Mouse (Mus musculus) neural tube, embryonic 15.5 days (tissue): ENCODE measurements at regions not wholly inside any gene's neighbourhood (a gene's known extent, or its start where the extent isn't known, plus 50 kb on each side); places are given as distances from the start of the nearest gene placed in this dataset.

Source experiments
- ATAC-seq: fragments of 200-750 bp; cut with Nextera tagmentation; 2 replicates; pipeline ENCODE4 v1.8.0; 2017; ENCODE audit warnings: mild to moderate bottlenecking, moderate TSS enrichment, moderate library complexity; ENCODE audit not compliant: low FRiP score
- H3K27ac ChIP-seq: fragments of 300-500 bp; sonication (generic); replicated peaks from 2 replicates; pipeline ENCODE4 v1.5.1; 2015; ENCODE audit warnings: mild to moderate bottlenecking, inconsistent platforms
- H3K27me3 ChIP-seq: fragments of 300-500 bp; sonication (generic); replicated peaks from 2 replicates; pipeline ENCODE4 v1.6.1; 2015; ENCODE audit warnings: inconsistent platforms
- H3K36me3 ChIP-seq: fragments of 300-500 bp; sonication (generic); 2 replicates; pipeline ENCODE4 v1.6.1; 2015; ENCODE audit warnings: inconsistent platforms
- H3K4me1 ChIP-seq: fragments of 300-500 bp; sonication (generic); 2 replicates; pipeline ENCODE4 v1.6.1; 2015; ENCODE audit warnings: inconsistent platforms
- H3K4me2 ChIP-seq: fragments of 300-500 bp; sonication (generic); 2 replicates; pipeline ENCODE4 v1.6.1; 2015; ENCODE audit warnings: inconsistent platforms, mild to moderate bottlenecking, moderate library complexity
- H3K4me3 ChIP-seq: fragments of 300-500 bp; sonication (generic); replicated peaks from 2 replicates; pipeline ENCODE4 v1.5.1; 2015; ENCODE audit warnings: mild to moderate bottlenecking, inconsistent platforms
- H3K9ac ChIP-seq: fragments of 300-500 bp; sonication (generic); replicated peaks from 2 replicates; pipeline ENCODE4 v1.6.1; 2015; ENCODE audit warnings: mild to moderate bottlenecking, inconsistent platforms
- H3K9me3 ChIP-seq: fragments of 300-500 bp; sonication (generic); replicated peaks from 2 replicates; pipeline ENCODE4 v1.6.1; 2016; ENCODE audit warnings: inconsistent platforms
- WGBS: fragments of 180-500 bp; shearing (Covaris S2); methylation state at CpG from one replicate; pipeline ENCODE4 v1.1.7; 2015; ENCODE audit warnings: mixed read lengths; 5-methylcytosine and 5-hydroxymethylcytosine counted together

DNA sequence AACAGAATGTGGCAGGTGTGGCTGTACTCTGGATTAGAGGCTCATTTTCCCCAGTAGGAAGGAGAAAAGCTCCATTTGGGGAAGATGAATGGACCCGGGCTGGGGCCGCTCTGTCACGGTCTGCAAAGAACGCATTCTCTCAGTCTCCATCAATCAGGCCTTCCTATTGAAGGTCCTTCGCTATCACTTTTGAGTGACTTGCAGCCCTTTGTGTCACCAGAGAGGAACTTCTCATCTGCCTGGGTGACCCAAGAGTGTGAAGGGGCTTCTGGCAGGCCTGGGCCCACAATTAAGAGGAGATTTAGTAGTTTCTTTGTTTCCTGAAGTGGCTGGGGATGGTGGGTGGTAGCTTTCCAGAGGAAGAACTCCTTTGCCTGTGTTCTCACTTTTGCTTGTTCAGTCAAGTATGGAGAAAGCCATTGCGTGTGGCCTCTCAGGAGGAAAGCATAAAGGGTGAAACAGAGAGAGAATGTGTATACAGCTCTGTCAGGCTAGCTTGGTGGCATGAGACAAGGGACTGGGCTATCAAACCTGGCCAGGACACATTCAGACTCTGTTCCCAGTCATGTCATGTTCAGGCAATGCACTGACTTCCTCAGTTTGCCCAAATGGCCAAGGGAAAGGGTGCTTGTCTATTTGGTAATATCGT is 1374.2 kb downstream of the Gsdmc2 start:
- WGBS: 18% methylated on average over 7 of the region's 7 CpGs
- Histone ChIP-seq H3K4me3 (no peak overlapping the region), H3K9me3 (no peaks in the 10 kb centered on the region), H3K4me2 (no peak overlapping the region), H3K4me1 (no peaks in the 10 kb centered on the region), H3K27me3 (peaks cover 16% of the 10 kb centered on the region), H3K27ac (no peak overlapping the region), H3K9ac (no peak overlapping the region), H3K36me3 (no peaks in the 10 kb centered on the region)
- ATAC-seq: peak; percentile 55

DNA sequence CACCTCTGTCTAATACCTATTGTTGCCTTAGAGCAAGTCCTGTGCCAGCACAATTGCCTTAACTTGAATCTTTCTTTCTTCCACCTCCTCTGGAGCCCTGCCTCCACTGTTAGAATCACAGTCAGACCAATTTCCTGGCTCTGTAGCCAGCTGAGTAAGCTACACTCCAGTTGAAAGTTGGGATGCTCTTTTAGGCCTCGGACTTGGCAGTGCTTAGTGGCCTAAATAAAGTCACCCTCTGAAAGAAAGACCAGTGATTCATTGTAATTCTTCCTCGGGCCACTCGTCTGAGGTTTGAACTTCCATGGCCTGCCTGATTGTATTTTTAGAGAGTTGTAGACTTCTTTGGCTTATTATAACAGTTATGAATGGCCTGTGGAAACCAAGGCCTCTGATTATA is 1376.9 kb downstream of the Gsdmc2 start:
- Histone ChIP-seq H3K4me3 (no peak overlapping the region), H3K9me3 (no peaks in the 10 kb centered on the region), H3K4me2 (no peak overlapping the region), H3K36me3 (no peaks in the 10 kb centered on the region), H3K4me1 (peaks cover 2% of the 10 kb centered on the region; the same call in 1 of the 2 replicates), H3K27me3 (peaks cover 7% of the 10 kb centered on the region; the same call in 1 of the 2 replicates), H3K9ac (no peak overlapping the region), H3K27ac (no peak overlapping the region)
- ATAC-seq: no peak
- 28% methylated on average over 3 of the region's 3 CpGs for WGBS

DNA sequence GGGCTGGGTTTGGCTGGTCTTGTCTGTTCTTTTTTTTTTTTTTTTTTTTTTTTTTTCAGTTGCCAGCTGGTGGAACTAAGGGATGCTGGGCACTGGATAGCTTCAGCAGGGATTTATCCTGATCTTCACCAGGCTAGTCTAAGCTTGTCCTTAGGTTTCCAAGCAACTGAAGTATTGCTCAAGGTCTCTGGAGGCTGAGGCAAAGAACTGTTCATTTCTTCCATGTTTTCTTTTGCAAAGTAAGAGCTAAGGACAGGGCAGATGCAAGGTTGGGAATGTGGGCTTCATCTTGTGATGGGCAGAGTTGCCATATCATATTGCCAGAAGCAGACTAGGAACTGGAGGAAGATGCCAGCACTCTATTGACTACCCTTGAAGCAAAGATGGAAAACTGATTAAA is 1378.1 kb downstream of the Gsdmc2 start:
- H3K36me3 ChIP-seq: no peaks in the 10 kb centered on the region
- no peak overlapping the region for H3K4me2 ChIP-seq
- H3K4me1 ChIP-seq: peaks cover 10% of the 10 kb centered on the region
- H3K9ac ChIP-seq: no peak overlapping the region
- H3K27ac ChIP-seq: no peak overlapping the region
- H3K4me3 ChIP-seq: no peak overlapping the region
- H3K27me3 ChIP-seq: peaks cover 4% of the 10 kb centered on the region; the same call in 1 of the 2 replicates
- no peak for ATAC-seq
- H3K9me3 ChIP-seq: no peaks in the 10 kb centered on the region

DNA sequence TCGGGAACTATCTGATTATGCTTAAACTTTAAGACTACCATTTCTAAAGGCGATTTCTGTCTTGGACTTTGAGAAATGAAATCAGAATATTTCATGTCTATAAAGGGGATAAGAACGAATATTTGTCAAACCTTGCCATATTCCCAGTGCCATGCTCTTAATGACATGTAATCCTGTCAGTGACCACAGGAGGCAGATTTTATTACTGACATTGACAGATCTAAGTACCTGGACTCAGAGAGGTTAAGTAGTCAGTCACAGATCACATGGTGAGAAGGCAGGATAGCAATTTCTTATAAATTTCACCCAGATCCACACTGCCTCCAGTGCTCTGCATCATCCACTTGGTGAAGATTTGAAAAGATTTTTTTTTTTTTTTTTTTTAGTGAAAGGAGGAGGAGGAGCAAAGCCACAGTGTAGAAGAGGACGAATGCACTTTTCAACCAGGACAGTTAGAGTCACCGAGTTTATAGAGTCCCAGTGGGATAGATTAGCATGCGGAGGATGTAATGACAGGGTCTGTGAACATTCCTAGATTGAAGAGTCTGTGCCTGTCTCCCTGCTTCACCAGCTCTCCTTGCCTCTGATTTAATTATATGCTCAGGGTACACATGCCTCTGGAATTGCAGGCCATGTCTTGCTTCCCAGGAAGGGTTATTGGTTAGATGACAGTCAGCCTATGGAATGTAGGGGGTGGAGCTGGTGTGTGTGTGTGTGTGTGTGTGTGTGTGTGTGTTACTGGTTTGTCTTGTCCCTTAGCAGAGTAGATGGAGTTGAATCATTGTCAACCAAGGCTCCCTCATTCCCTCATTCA is 1379.7 kb downstream of the Gsdmc2 start:
- ATAC-seq: no peak
- Histone ChIP-seq H3K36me3 (no peaks in the 10 kb centered on the region), H3K9ac (no peak overlapping the region), H3K9me3 (no peaks in the 10 kb centered on the region), H3K27ac (no peak overlapping the region), H3K4me2 (no peak overlapping the region), H3K4me3 (no peak overlapping the region), H3K4me1 (peaks cover 10% of the 10 kb centered on the region), H3K27me3 (peaks cover 4% of the 10 kb centered on the region; the same call in 1 of the 2 replicates)
- 57% methylated on average over 6 of the region's 6 CpGs for WGBS

DNA sequence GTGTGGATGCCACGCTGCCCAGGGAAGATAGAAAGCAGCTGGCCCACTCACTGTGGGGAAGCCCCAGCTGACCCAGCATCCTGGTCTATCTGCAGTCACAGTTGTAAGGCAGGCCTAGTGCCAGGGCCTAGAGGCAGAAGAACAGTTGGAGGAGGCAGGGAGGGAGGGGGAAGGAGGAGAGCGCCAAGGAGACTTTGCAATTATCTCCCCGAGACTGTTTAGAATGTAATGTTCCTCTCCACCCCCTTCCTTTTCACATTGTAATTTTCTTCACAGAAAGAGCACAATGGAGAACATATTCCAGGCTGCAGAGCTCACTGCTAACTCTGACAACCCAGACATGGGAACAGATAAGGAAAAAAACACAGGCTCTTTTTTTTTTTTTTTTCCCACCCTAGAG is 1382.3 kb downstream of the Gsdmc2 start:
- Histone ChIP-seq H3K36me3 (no peaks in the 10 kb centered on the region), H3K9me3 (no peaks in the 10 kb centered on the region), H3K4me1 (peaks cover 10% of the 10 kb centered on the region), H3K9ac (no peak overlapping the region), H3K27me3 (no peaks in the 10 kb centered on the region), H3K4me2 (no peak overlapping the region), H3K4me3 (no peak overlapping the region), H3K27ac (no peak overlapping the region)
- peak; percentile 68 for ATAC-seq
- WGBS: 15% methylated on average over 3 of the region's 3 CpGs

DNA sequence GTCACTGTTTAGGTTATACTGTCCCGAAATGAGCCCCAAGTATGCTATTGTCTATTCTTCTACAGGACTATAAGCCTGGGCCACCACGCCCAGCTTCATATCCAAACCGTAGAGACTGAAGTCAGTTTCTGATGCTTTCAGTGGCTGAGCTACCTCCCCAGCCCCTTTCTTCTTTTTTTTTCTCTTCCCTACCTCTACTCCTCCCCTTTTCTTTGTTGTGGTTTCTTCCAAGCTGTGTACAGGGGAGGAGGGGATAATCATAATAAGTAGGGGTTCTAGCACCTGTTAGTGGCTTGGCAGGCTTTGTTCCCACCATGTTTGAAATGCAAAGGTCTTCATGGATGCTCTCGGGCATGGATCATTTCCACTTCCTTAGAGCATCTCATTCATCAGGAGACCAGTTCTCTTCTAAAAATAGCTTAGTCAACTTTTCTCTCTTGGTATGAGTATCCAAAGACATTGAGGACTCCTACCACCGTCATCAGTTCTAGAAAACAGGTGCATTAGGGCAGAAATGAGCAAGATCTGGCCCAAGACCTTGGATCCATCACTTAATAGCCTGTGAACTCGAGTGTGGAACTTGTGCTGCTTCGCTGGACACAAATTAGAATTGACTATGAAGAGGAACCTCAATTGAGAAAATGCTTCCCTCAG is 1383.5 kb downstream of the Gsdmc2 start:
- no peak overlapping the region for H3K9ac ChIP-seq
- H3K27me3 ChIP-seq: no peaks in the 10 kb centered on the region
- no peak overlapping the region for H3K4me2 ChIP-seq
- H3K36me3 ChIP-seq: no peaks in the 10 kb centered on the region
- no peaks in the 10 kb centered on the region for H3K9me3 ChIP-seq
- H3K4me1 ChIP-seq: peaks cover 10% of the 10 kb centered on the region
- 93% methylated on average over 7 of the region's 7 CpGs for WGBS
- no peak for ATAC-seq
- H3K4me3 ChIP-seq: no peak overlapping the region
- no peak overlapping the region for H3K27ac ChIP-seq

DNA sequence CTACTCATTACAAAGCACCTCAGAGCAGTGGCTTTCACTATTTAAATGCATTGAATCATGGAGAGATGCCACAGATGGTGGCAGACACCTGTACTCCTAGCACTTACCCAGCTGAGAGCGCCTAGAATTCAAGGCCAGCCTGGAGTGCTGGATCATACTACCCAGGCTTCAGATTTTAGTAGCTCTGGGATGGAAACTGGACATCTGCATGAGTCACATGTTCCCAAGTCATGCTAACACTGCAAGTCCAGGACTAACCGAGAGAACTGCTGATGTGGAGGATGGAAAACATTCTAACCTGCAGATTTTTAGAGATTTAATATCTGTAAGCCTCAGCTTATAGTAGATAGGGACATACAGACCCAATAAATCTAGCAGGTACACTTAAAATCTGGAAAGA is 1384.3 kb downstream of the Gsdmc2 start:
- WGBS: 83% methylated on average over 2 of the region's 2 CpGs
- H3K4me1 ChIP-seq: peaks cover 10% of the 10 kb centered on the region

DNA sequence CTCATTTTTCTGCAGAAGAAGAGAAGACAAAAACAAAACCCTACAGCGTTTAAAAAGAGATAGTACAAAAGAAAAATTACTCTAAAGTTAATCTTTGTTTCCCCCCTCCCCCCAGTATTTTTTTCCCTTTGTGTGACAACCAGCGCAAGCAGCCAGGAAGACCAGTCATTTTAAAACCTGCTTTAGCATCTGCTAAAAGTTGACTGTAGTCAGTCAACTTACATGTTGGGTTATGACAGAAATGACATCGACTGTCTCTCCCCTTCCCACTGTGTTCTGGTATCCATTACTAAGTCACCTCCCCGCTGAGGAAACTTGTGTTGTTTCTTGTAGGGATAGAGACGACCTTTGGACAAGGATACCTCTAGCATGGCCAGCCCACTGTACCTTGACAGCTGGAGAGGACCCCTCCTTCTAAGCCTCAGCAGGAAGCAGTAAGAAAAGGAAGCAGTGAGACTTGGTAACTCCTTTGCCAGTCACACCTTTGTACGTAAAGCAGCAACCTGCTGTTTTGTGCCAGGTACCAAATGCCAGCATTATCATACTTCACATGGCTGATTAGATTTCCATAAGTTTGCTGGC is 1384.9 kb downstream of the Gsdmc2 start:
- no peak overlapping the region for H3K4me3 ChIP-seq
- H3K27ac ChIP-seq: no peak overlapping the region
- no peak for ATAC-seq
- no peak overlapping the region for H3K9ac ChIP-seq
- H3K27me3 ChIP-seq: no peaks in the 10 kb centered on the region
- no peaks in the 10 kb centered on the region for H3K36me3 ChIP-seq
- H3K4me1 ChIP-seq: peaks cover 10% of the 10 kb centered on the region
- H3K4me2 ChIP-seq: no peak overlapping the region
- H3K9me3 ChIP-seq: no peaks in the 10 kb centered on the region
- 78% methylated on average over 6 of the region's 6 CpGs for WGBS

More for the DNA sequence above, 1384.3 kb downstream of the Gsdmc2 start:
- Histone ChIP-seq H3K4me2 (no peak overlapping the region), H3K9ac (no peak overlapping the region), H3K9me3 (no peaks in the 10 kb centered on the region), H3K4me3 (no peak overlapping the region), H3K27ac (no peak overlapping the region), H3K36me3 (no peaks in the 10 kb centered on the region), H3K27me3 (no peaks in the 10 kb centered on the region)
- ATAC-seq: no peak

DNA sequence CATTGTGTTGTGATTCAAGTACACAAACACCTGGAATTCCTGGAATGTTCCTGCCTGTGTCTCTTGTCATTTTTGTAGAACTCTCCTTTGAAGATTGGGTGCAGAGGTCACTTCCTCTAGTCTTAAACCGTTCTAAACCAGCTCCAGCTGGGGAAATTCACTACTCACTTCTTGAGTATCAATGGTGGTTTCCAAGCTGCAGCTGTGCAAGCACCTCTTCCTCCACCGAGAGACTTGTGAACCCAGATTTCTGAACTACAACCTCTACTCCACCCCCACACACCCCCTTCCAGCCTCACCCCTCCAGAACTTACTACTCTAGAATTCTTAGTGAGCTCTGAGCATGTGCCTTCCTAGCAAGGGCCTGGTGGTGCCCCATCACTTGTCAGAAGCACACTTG is 1387.0 kb downstream of the Gsdmc2 start:
- 64% methylated on average over 2 of the region's 2 CpGs for WGBS
- ATAC-seq: no peak

DNA sequence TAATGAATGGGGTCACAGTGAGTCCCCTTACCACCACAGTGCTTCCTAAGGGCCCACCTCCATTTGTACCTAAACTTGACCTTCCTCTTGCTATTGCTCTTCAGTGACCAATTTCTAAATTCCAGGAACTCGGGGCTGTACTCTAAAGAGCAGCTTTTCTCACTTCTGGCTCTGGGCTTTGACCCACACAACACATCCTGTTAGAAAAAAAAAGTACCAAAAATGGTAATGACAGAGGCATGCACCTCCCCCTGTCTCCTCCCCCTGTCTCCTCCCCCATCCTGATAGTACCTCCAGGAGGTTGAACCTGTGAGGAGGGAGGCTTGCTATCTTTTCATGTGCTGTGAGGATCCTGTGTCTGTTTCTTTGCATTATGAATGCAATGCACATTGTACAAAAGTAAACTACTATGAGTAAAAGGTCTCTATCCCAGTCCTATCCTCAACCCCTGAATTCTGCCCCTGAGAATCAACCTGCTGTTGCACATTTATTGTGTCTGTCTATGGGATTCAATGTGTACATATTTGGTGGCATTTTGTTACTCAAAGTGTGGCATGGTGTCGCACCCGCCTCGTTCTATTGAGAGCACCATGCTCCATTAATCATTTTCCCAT is 1387.8 kb downstream of the Gsdmc2 start:
- no peak overlapping the region for H3K4me3 ChIP-seq
- H3K27me3 ChIP-seq: no peaks in the 10 kb centered on the region
- no peak overlapping the region for H3K27ac ChIP-seq
- H3K4me1 ChIP-seq: no peaks in the 10 kb centered on the region
- H3K9ac ChIP-seq: no peak overlapping the region
- no peaks in the 10 kb centered on the region for H3K9me3 ChIP-seq
- H3K4me2 ChIP-seq: no peak overlapping the region
- H3K36me3 ChIP-seq: no peaks in the 10 kb centered on the region
- ATAC-seq: no peak
- WGBS: 71% methylated on average over 4 of the region's 4 CpGs

More for the DNA sequence above, 1387.0 kb downstream of the Gsdmc2 start:
- Histone ChIP-seq H3K4me2 (no peak overlapping the region), H3K9me3 (no peaks in the 10 kb centered on the region), H3K27ac (no peak overlapping the region), H3K4me1 (peaks cover 7% of the 10 kb centered on the region), H3K4me3 (no peak overlapping the region), H3K9ac (no peak overlapping the region), H3K27me3 (no peaks in the 10 kb centered on the region), H3K36me3 (no peaks in the 10 kb centered on the region)

DNA sequence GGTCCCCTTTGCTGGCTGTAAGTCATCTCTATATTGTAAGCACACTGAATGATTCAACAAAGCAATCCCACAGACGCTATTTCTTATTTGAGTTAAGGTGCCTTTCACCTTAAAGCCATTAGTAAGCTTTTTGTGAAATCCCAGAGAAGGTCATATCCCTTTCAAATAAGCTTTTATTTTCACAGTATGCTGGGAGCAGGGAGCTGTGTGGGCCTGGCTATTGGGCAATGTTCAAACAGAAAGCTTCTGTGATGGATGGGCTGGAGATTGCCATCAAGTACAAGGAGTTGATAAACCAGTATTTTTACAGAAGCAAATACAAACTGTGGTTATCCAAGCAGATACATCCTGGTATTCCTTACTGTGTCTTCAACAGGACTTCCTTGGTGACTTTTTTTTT is 1389.0 kb downstream of the Gsdmc2 start:
- H3K9ac ChIP-seq: no peak overlapping the region
- WGBS: 49% methylated on average over 1 of the region's 1 CpGs
- no peak for ATAC-seq
- H3K27ac ChIP-seq: no peak overlapping the region
- H3K27me3 ChIP-seq: no peaks in the 10 kb centered on the region
- H3K9me3 ChIP-seq: no peaks in the 10 kb centered on the region
- no peaks in the 10 kb centered on the region for H3K4me1 ChIP-seq
- no peak overlapping the region for H3K4me3 ChIP-seq
- no peaks in the 10 kb centered on the region for H3K36me3 ChIP-seq
- no peak overlapping the region for H3K4me2 ChIP-seq
